Mouse (Mus musculus): Measurements from ENCODE around the gene A930004D18Rik.
"Not testable (repeated sequence)": the region's sequence is repeated elsewhere in the genome, so short reads cannot be mapped to it uniquely, and the experiment has no call there.

Gene A930004D18Rik

DNA sequence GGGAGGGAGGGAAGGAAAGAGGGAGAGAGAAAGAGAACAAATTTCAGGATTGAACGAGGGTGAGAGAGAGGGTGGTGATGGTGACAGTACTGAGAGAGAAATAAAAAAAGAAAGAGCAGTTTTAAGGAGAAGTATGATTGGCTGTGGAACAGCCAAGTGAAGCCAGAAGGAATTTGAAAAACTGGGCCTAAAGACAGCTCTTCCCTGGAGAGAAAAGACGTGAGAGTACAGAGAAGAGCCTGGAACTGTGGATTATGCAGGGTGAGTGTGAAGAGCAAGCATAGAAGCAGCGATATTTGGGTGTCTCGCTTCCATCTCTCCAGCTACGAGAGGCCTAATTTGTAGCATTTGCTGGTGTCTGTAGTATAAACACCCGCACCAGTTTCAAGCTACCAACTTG is 26.3 kb downstream of the A930004D18Rik start:
- DNase-seq (ENCODE audit: low read depth) = no peak

DNA sequence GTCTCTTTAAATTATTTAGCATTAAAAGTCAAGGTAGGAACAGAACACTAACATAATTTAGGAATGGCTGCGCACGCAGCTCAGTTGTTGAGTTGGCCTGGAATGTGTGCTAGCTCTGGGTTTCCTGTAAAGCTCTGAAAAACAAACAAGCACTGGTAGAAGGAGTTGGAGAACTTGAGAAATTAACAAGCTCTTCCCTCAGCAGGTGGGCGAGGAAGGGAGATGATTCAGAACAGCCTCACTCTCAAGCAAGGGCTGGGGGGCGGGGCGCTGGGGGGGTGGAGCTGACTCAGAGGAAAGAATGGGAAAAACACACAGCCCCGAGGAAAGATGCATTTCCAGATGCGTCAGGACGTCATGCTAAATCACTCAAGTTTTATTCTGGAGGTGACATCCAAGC is 32.4 kb downstream of the A930004D18Rik start:
- no peak for DNase-seq (ENCODE audit: low read depth)

DNA sequence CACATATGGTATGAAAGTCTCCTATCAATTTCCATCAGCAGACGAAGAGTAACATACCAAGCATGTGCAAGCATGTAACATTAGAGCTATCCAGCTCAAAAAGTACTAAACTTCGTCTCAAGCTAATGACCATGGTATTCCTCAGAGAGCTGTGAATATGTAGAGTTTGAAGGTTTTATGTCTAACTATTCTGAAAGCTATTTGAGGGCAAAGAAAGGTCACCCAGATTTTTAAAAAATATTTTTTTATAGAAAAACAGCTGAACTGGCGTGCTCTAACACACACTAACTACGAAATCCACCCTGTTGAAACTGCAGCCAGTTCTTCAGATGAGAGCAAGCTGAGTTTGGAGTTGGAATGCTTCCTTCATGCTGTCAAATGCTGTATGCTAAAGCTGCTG is 33.3 kb downstream of the A930004D18Rik start:
- no peak for DNase-seq (ENCODE audit: low read depth)

DNA sequence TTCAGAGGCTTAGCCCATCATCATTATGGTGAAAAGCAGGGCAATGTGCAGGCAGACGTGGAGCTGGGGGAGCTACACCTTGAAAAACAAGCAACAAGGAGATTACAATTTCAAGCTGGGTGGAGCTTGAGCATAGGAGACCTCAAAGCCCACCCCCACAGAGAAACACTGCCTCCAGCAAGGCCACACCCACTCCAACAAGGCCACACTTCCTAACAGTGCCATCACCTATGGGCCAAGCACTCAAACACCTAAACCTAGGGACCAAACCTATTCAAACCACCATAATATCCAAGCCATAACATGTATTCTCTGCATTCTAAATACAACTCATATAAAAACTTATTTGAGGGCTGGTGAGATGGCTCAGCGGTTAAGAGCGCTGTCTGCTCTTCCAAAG is 35.2 kb downstream of the A930004D18Rik start:
- DNase-seq (ENCODE audit: low read depth) = no peak

DNA sequence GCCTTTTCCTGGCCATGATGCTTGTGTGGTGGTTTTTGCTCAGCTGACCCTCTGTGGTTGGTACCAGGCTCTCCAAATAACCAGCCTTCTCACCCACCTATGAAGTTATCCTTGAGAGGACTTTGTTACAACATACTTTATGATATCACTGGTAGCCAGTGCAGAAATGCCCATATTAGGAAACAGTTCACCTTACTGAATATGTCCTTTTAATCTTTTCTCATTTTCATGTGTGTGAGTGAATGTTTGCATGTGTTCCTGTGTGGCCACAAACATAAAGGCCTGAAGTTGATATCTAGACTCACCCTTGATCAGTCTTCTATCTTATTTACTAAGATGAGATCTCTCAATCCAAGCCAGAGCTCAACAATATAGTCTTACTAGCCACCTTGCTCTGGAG is 40.7 kb downstream of the A930004D18Rik start, which contains the start of gene H2al2a:
Gene H2al2a, minus strand, starts transcription at position 101 of the 400 bp plus-strand sequence.
- DNase-seq (ENCODE audit: low read depth) = no peak

DNA sequence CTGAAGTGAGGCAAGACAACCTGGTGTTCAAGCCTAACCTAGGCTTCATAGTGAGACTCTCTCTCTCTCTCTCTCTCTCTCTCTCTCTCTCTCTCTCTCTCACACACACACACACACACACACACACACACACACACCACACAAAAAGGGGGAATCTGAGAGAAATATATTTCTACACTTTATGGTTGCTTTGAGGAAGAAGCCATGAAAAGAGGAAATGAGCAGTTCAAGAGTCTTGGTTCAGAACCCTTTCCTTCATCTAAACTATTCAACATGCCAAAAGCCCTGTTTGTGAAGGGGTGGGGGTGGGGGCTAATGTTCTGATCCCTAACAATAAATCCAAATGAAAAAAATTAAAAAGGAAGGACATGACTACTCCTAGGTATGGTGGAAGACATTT is 48.0 kb downstream of the A930004D18Rik start:
- DNase-seq (ENCODE audit: low read depth) = no peak

DNA sequence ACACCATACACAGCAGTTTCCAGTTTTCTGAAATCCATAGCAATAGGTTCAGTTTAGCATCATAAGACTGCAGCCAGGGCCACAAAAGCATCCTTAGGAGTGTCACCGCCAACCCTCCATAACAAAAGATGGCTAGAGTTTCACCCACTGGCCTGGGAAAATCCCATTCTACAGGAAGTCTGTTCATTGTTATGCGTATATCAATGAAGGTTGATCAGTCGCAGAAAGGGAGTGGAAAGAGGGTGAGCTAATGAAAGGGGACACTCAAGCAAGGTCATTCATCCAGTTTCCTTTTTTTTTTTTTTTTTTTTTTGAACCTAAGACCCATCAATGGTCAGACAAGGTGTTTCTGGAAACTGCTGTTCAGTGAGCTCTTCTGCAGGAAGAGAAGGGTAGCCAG is 48.4 kb downstream of the A930004D18Rik start:
- DNase-seq (ENCODE audit: low read depth) = no peak

DNA sequence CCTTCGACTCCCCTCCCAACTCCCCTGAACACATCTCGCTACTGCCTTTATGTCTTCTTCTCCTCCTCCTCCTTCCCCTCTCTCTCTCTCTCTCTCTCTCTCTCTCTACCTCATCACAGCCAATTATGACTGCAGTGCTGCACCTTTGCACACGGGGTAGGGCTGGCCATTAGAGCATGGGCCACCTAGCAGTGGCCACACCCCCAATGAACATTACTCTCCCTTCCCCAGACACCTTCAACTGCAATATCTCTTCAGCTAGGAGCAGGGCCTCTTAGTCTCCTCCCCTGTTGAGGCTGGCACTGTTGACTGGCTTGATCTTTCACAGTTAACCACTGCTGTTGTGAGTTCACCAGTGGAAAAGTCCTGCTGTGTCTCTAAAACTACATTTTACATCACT is 50.8 kb downstream of the A930004D18Rik start:
- no peak for DNase-seq (ENCODE audit: low read depth)

DNA sequence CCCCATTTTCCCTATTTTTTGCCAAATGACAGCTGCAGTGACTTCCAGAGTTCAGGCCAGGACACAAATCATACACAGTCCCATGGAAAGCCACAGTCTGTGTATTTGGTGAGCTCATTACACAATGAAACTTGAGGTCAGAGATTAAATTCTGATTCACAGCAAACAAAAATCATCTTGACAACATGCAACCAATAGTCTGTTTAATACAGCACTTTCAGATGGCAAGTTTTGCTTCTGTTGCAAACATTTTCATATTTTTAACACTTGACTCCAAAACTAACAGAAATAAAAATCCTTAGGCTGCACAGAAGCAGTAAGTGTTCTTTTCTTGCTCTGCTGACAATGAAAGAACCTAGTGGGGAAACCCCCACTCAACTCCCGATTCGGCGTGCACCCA is 52.8 kb downstream of the A930004D18Rik start:
- DNase-seq (ENCODE audit: low read depth) = no peak

DNA sequence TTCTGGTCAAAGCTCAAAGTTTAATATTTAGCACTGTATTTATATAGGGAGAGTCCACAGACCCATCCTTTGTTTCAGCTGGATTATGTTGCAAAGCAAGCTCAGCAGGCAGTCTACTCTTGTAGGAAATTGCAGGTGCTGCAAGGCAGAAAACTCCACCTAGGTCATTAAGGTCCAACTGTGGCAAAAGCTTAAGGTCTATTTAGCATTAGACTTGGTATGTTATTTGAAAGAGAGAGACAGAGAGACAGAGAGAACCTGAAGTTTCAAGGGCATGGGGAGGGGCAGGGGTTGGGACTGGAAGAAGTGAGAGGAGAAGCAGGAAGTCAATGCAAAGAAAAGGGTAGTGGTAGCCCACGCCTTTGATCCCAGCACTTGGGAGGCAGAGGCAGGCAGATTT is 54.8 kb downstream of the A930004D18Rik start:
- DNase-seq (ENCODE audit: low read depth) = no peak

DNA sequence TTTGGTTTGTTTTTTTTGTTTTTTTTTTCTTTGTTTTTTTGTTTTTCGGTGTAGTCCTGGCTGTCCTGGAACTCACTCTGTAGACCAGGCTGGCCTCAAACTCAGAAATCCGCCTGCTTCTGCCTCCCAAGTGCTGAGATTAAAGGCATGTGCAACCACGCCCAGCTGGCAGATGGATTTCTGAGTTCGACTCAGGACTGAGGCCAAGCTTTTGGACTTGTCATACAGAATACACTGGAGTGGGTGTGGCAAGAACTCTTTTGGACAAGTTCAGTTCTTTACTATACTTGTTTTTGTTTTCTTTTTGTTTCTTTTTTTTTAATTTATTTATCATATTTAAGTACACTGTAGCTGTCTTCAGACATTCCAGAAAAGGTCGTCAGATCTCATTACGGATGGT is 58.8 kb downstream of the A930004D18Rik start:
- no peak for DNase-seq (ENCODE audit: low read depth)

DNA sequence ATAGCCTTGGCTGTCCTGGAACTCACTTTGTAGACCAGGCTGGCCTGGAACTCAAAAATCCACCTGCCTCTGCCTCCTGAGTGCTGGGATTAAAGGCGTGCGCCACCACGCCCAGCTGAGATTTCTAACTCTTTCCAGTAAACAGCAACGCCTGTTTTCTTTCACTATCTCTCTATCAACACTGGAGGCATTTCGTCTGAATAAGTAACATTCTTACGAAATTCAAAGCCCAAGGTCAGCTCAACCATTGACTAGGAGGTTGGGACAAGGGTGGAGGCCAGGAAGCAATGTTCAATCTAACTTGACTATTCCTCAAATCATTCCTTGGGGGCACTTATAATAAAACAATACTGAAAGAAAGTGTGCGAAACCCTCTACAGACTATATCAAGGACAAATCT is 59.3 kb downstream of the A930004D18Rik start:
- not testable (repeated sequence) for DNase-seq (ENCODE audit: low read depth)

DNA sequence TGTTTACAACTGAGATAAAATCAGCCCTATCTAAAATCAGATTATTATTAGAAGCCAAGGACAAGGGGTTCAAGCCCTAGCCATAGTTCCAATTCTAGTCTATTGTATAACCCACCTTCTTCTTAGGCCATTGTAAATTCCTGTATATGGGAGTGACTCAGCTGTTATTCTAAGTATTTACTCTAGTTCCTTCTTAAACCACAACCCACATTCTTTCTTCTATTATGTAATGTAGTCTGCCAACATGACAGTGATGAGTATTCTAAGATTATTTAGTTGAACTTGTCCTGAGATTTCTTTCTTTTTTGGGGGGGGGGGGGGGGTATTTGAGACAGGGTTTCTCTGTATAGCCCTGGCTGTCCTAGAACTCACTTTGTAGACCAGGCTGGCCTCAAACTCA is 59.9 kb downstream of the A930004D18Rik start:
- DNase-seq (ENCODE audit: low read depth) = not testable (repeated sequence)

DNA sequence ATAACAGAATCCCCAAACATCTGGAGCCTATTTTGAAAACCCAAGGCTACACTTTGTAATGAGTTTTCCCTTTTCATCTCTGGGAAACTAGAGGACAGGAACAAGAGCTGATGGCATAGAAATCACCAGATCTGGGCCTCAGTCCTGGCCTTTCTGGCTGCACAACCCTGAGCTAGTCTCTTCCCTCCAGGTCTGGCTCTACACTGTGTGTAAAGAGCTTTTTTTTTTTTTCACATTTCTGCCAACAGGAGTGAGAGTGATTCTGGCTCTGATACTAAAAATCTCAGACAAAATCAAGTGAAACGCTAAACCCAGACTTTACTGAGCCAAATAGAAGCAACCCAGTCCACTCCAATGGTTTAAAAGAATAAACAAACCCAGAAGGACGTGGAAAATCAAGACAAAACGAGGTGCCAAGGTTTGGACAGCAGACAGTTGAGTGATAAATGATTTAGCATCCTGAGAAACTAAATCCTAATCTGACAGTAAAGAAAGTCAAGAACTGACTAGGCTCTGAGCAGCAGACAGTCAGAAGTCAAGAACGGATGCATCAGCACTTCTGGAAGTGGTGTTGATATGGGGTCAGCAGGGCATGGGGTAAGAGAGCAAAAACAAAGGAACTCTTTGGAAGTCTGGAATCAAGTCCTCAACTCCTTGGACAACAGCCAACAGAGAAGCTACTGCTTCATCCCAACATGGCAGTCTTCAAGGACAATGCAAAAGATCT is 61.8 kb downstream of the A930004D18Rik start:
- no peak for DNase-seq (ENCODE audit: low read depth)

All from c-Kit-positive CD71-positive TER-119-negative erythroid progenitor cells, embryonic 14.5 days (primary cell).